Mouse (Mus musculus): ENCODE data around the gene Copb2.

The Copb2 gene

DNA sequence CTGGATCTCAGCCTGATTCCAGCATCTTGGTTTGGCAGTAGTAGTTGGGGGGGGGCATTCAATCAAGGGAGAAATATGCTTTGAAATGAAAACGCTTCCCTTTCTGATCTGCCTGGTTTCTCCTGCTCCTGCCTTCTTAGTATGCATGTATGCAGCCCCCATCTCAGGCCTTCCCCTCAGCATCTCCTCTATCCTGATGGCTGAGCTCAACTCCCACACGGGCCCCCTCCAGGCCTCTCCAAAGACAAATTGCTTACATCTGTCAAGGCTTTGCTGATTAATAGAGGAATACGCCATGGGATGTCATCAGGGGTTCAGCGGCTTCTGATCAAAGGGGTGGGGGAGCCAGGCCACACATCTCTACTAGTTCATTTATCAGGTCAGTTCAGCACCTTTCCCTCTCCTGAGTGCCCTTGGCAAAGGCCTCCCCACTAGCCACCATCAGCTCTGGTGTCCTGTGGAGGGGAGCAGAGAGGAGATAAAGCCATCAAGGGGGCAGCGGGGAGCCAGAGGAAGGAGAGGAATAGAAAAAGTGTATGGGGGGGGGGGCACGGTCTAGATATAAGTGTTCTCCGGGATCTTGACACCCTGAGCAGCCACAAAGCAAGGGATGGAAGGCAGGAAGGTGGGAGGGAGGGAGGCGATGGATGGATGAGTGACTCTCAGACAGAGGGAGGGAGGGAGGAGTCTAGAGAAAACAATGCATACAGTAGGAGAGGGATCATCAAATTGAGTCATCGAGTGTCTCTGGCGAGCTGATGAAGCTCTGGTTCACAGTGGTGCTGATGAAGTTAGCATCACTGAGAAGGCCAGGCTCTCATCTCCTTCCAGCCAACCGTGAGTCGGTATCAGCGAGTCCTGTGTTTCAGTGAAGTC is 70.0 kb downstream of the Copb2 start:
- no peak for DNase-seq (ENCODE audit: low read depth in 1 of 2, low spot score in 2 of 2)

All from monocyte, adult 2 months (primary cell).